Mouse (Mus musculus) right cerebral cortex, postnatal 25 days (tissue): ENCODE measurements around the gene Rpl18a.

Source experiments
- DNase-seq: peaks from one replicate; pipeline ENCODE4 v3.0.0; 2022

The Rpl18a gene

DNA sequence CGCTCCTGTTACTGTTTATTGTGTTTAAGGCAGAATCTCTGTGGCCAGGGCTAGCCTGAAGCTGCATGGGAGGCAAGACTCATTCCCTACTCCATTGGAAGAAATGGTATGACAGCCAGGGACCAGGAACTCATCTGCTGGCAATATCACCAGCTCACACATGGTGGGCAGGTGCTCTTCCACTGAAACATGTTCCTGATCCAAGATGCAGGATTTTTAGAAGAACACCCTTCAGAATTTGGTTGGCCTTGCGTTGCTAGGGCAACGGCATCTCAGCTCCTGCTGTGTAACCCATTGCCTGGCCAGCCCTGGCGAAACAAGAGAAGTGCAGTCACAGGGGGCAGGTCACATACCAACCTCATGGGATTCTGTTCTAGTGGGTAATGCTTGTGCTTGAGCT is 17.7 kb downstream of the Rpl18a start:
- DNase-seq: no peak

GRCm38 (mm10) chr8:70878178-70878577 is 19.0 kb downstream of the Rpl18a start:
- no peak for DNase-seq

DNA sequence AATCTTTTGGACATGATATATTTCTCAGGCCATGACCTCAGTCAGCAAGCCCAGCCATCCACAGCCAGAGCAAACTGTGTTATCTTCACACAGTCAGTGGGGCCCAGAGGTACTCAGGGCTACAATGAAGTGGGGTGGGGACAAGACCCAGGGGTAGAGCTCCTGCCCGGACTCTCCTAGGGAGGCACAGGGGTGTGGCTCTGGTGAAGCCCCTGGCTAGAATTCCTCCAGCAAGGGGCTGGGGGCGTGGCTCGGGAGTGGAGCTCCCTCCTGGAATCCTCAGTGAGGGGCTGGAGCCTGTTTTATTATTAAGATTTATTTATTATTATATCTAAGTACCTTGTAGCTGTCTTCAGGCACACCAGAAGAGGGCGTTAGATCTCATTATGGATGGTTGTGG is 20.8 kb downstream of the Rpl18a start:
- no peak for DNase-seq

- no peak for DNase-seq
Measured at GRCm38 (mm10) chr8:70874441-70874840, 22.8 kb downstream of the Rpl18a start.

GRCm38 (mm10) chr8:70873364-70873985 is 23.7 kb downstream of the Rpl18a start, which contains the start of gene Ccdc124:
TSS of gene Ccdc124 (minus strand) at chr8:70873935.
- peak; percentile 93 for DNase-seq

DNA sequence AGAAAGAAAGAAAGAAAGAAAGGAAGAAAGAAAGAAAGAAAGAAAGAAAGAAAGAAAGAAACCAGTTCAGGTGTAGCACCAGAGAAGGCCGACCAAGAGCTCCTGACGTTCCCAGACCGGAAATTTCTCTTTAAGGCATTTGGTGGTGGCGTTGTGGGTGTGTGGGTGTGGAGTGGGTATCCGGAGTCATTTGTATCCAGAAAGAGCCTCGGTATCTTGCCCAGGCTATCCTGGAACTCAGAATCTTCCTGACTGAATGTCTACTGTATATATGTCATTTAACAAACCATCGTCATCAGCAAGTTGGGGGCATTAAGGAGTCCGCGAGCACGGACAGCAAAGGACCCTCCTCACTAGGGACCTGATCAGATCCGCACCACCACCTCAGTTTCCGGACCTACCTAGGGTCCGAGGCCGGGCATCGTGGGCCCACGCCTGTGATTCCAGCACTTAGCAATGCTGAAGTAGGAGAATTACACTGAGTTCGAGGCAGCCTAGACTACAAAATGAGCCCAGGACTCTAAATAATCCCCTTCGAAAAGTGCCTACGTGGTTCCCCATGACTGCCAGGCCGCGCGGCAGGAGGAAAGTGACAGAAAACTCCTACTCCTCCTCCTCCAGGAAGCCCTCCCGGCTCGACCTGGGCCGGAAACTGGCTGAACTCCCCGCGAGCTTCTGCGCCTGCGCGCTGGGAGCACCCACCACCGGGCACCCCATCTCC is 24.4 kb downstream of the Rpl18a start:
- no peak for DNase-seq

DNA sequence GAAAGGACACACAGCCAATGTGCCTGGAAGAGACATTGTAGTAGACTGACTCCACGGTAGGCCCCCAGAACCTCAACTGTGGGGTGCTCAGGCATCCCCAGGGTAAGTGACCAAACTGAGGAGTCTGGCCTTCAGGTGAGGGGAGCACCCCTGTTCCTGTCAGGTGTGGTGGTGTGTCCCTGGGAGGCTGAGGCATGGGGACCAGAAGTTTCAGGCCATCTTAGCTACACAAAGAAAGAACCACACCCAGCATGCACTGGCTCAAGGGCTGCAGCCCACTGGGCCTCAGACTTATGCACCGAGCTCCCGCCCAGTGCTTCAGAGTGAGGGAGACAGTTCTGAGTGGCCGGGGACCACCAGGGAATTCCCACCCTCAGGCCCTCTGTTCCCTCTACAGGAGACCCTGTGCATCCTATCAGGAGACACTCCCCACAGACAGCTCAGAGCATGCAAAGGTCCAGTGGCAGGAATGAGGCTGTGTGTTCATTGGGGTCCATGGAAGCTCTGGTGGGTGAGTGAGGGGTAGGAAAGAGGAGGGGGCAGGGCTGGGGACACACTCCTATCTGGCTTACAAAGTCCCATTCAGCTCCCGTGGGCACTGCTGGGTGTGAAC is 25.9 kb downstream of the Rpl18a start:
- DNase-seq: no peak

- peak; percentile 74 for DNase-seq
Measured at GRCm38 (mm10) chr8:70869601-70870041, 27.6 kb downstream of the Rpl18a start.

- DNase-seq: no peak
Measured at GRCm38 (mm10) chr8:70869199-70869571, 28.0 kb downstream of the Rpl18a start.

DNA sequence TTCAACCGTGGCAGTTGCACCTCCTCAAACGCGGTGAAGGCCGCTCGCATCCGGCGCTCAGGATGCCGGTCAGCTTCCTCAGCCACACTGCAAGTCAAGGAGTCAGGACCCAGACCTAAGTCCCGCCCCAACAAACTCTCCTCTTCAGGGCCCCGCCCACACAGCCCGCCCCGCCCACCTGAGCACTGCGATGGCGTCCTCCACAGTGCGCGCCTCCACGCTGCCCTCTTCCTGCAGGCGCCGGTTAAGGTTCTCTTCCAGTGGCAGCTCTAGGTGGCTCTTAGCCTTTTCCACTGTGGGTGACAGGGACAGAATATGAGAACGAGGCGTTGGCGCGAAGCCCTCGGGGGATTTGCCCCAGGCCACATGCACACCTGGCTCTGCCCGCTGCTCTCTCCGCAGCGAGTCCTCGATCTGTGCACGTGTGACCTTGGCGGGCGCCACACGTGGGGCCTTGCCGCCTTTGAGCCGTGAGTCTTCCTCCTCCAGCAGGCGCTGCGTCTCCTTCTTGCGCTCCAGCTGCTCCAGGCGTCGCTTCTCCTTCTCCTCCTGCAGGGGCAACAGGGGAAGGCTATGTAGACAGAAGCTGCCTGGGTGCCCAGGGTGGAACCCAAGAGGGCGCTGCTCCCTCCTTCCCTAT is 28.5 kb downstream of the Rpl18a start:
- no peak for DNase-seq

- DNase-seq: no peak
Measured at GRCm38 (mm10) chr8:70866566-70866965, 30.6 kb downstream of the Rpl18a start.

DNA sequence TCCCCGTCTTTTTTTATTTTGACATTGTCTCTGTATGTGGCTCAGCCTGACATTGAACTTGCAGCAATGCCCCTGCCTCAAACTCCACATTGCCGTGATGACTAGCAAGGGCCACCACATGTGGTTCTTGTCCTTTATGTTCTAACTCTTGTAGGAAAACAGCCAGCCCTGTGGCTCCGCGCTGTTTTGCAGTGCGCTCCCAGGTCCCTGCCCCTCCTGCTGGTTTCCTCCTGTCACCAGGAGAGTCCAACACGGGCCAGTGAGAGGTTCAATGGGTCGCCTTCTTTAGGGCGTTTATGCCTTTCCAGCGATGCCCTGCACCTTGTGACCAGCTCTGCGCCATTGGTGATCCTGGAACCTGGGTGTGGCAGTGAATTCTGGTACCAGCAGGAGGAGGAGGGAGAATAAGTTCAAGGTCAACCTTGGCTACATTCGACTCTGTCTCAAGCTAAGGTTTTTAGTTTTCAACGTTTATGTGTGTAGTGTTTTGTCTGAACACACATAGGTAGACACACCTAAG is 31.2 kb downstream of the Rpl18a start:
- no peak for DNase-seq

DNA sequence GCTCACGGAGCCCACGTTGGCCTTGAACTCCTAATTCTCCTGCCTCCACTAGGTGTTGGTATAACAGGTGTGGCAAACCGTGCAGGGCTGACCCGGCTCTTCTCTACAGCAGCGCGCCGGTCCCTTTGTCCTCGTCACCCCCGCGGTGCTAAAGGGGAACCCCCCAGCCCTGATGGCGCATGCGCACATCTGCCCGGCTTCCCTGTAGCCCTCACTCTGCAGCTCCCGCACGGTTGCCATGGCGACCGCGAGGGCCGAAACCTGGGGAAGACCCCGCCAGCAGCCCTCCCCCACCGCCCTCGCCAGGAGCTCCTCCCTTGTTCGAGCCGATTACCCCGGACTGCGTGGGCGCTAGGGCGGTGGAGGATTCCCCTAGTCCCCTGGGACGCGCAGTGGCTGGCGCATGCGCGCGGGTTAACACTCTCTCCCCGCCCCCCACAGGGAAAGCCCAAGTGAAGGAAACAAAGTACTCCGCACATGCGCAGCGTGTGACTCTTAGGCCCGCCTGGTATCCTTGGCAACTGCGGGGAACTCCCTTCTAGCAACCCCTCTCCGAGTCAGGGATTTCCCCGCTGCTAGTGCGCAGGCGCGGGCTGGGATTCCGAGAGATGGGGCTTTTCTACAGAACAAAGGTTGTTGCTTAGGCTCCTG is 31.7 kb downstream of the Rpl18a start:
- peak; percentile 99 for DNase-seq

- DNase-seq: no peak
Measured at GRCm38 (mm10) chr8:70864712-70865221, 32.4 kb downstream of the Rpl18a start.

- peak; percentile 44 for DNase-seq
Measured at GRCm38 (mm10) chr8:70863956-70864711, 33.1 kb downstream of the Rpl18a start.

DNA sequence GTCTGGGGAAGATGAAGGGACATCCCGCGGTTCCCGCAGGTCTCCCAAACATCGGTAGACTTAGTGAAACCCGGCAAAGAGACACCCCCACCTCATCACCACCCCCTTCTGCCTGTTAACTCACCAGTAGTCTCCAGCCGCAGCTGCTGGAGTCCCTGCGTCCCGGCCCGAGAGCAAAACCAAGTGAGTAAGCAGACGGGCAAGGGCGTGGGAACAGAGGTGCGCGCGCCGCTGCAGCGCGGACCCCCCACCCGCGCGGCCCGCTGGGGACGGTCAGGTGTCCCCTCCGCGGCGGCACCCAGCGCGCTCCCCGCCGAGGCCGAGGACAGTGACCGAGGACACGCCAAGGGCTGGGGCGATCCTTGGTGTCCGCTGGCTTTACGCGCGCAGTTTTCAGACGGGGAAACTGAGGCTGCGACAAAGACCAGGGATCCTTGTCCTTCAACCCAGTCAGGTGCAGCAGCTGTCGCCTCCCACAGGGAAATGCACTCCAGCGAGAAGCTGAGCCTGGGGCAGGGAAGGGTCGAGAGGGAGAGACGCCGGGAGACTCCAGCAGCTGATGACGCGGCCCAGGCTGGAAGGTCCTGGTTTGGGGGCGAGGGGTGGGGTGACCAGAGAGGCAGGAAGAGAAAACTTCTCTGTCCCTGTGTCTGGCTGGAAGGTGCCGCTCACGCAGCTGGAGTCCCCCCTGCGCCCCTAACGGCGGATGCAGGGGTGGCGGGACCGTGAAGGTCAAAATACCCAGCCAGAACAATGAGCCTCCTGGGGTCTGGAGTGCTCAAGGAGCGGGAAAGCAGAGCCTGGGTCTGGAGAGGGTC is 34.2 kb downstream of the Rpl18a start, which contains the start of gene Kcnn1:
Gene Kcnn1 (minus strand): TSS at position 435 of the 818 bp plus-strand sequence.
- no peak for DNase-seq

- no peak for DNase-seq
Measured at GRCm38 (mm10) chr8:70857516-70857915, 39.7 kb downstream of the Rpl18a start.

GRCm38 (mm10) chr8:70856541-70857197 is 40.5 kb downstream of the Rpl18a start:
- peak; percentile 78 for DNase-seq

DNA sequence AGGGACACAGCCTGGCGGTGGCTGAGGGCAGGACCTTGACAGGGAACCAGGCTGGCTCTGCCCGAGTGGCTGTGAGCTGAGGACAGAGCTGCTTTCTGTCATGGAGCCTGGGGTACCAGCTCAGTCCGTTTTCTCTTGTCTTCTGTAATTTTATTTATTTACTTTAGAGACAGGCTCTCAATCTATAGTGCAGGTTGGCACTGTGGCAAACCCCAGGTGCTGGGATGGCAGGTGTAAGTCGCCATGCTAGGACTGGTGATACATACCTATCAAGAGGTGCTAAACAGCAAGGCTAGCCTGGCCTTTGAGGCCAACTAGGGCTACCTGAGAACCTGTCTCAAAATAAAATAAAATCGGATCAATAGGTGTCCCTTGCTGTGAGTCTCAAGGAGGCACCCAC is 41.2 kb downstream of the Rpl18a start:
- no peak for DNase-seq

DNA sequence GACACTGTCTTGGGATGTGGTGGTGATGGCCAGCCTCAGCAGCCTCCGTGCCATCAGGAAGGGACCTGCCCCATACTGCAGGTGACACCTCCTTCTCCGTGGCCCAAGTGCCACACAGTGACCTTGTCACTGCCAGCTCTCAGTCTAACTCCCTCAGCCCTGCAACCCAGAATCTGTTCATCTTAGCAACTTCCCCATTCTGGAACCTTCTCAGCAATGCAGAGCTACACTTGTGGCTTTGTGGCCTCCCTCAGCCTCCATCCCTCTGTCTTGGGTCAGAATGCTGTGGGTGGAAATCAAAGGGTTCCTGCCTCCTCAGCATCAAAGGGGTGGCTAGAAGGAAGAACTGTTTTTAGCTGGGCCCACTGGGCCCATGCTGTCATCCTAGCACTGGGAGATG is 43.3 kb downstream of the Rpl18a start:
- no peak for DNase-seq
